Mouse (Mus musculus): ENCODE results near the gene Rab8b. TPM values are rescaled to one million over a fixed set of nuclear protein-coding genes. Genes with fewer than 3 reads are reported as not detected.
A peak's percentile ranks its signal among the peaks of the same experiment; 100 is the strongest.
"Not testable (repeated sequence)": the region's sequence is repeated elsewhere in the genome, so short reads cannot be mapped to it uniquely, and the experiment has no call there.

The Rab8b gene
- polyA plus RNA-seq, 1 experiment from 2014 or later, result 30.6 TPM

DNA sequence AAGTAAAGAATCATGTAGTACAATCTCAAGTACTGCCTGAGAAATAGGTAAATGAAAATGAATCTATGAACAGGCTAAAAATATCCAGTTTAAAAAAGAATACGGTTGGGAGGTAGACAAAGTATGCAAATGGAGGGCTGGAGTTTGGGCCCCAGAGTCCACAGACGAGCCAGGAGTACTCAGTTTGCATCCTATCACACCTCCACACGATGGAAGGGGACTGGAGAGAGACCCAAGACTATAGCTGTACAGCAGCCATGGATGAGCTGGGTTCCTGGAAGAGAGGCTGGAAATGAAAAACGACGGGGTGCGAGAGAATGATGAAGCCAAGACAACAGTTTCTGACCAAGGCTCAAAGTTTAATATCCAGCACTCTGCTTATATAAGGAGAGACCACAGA lies 22.5 kb downstream of the Rab8b start:
- Histone ChIP-seq H3K9ac (ENCODE audit: low read depth, low read length) (peak overlapping the region; percentile 25; the same call in 1 of the 2 replicates), H3K27me3 (ENCODE audit: control insufficient read depth, insufficient read depth, low read depth, low read length) (no peaks in the 10 kb centered on the region), H3K9me3 (replicated peaks; ENCODE audit: control insufficient read depth, low read length) (no peaks in the 10 kb centered on the region), H3K4me1 (ENCODE audit: control insufficient read depth, low read depth, low read length) (peaks cover 57% of the 10 kb centered on the region), H3K27ac (ENCODE audit: low read length) (peak overlapping the region; percentile 66), H3K4me2 (ENCODE audit: low read depth, low read length) (no peak overlapping the region), H3K4me3 (ENCODE audit: low read depth, low read length) (no peak overlapping the region), H3K36me3 (ENCODE audit: control insufficient read depth, insufficient read depth) (no peaks in the 10 kb centered on the region; the same call in 1 of the 2 replicates)
- 71% methylated on average over 6 of the region's 6 CpGs for WGBS (ENCODE audit: insufficient replicate concordance)
- no peak for ATAC-seq (ENCODE audit: low read depth)

DNA sequence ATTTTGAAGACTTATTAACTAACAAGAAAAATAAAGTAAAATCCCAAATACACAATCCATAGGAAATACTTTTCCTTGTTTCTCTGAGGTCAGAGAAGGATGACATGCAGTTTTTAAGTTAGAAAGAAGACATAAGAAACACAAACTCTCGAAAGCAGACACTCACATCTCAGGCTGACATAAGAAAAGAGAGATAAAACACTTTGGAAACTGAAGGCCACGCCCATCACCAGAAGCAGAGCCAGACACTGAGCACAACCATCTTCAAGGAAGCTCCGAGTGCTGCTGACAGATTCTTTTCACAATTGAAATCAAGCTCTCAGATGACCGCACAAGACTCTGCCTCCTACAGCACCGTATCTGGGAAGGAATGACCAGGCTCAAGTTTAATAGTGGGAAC lies 23.5 kb downstream of the Rab8b start:
- H3K4me1 ChIP-seq (ENCODE audit: control insufficient read depth, low read depth, low read length), result peaks cover 57% of the 10 kb centered on the region
- H3K9me3 ChIP-seq (replicated peaks; ENCODE audit: control insufficient read depth, low read length), result no peaks in the 10 kb centered on the region
- peak overlapping the region; percentile 38 for H3K9ac ChIP-seq (ENCODE audit: low read depth, low read length)
- H3K4me3 ChIP-seq (ENCODE audit: low read depth, low read length), result peak overlapping the region; percentile 10; the same call in 1 of the 2 replicates
- 26% methylated on average over 5 of the region's 5 CpGs for WGBS (ENCODE audit: insufficient replicate concordance)
- peak overlapping the region; percentile 52 for H3K4me2 ChIP-seq (ENCODE audit: low read depth, low read length)
- H3K27me3 ChIP-seq (ENCODE audit: control insufficient read depth, insufficient read depth, low read depth, low read length), result no peaks in the 10 kb centered on the region
- H3K27ac ChIP-seq (ENCODE audit: low read length), result peak overlapping the region; percentile 95
- no peaks in the 10 kb centered on the region for H3K36me3 ChIP-seq (ENCODE audit: control insufficient read depth, insufficient read depth)
- ATAC-seq (ENCODE audit: low read depth), result peak; percentile 64

DNA sequence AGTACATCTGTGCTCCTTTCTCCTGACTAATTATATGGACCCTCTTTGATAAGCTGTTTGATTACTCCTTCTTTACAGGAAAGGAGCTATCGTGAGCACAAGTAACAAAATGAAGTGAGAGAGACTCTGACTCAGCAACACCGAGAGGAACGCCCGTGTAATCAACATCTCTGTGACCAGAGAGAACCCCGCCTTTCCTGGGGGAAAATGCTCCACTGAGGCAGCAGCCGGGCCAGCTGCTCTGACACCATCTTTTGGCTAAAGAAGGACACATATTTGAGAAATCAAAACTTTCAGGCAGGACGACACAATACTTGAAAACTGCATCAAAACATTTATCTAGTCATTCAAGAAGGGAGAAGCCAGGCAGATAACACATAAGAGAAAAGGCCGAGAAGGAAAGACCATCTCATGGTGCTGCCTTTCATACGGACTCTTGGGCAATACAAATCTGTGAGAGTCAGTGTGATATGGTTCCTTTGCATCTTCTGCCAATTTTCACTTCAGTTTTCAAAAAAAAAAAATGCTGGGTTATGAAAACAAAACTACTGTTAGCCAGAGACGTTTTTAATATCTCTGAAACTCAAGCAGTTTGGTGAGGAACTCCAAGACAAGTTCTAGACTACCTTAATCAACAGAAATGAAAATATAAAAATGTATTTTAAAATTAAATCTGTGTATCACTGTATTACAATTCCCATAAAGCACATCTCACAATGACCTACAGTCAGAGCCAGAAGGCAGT lies 24.3 kb downstream of the Rab8b start:
- Histone ChIP-seq H3K9ac (ENCODE audit: low read depth, low read length) (peak overlapping the region; percentile 29), H3K4me2 (ENCODE audit: low read depth, low read length) (peak overlapping the region; percentile 52), H3K27me3 (ENCODE audit: control insufficient read depth, insufficient read depth, low read depth, low read length) (no peaks in the 10 kb centered on the region), H3K4me1 (ENCODE audit: control insufficient read depth, low read depth, low read length) (peaks cover 57% of the 10 kb centered on the region), H3K4me3 (ENCODE audit: low read depth, low read length) (peak overlapping the region; percentile 36), H3K27ac (ENCODE audit: low read length) (peak overlapping the region; percentile 95), H3K36me3 (ENCODE audit: control insufficient read depth, insufficient read depth) (no peaks in the 10 kb centered on the region), H3K9me3 (replicated peaks; ENCODE audit: control insufficient read depth, low read length) (no peaks in the 10 kb centered on the region)
- peak; percentile 87 for ATAC-seq (ENCODE audit: low read depth)
- 18% methylated on average over 10 of the region's 10 CpGs for WGBS (ENCODE audit: insufficient replicate concordance)

DNA sequence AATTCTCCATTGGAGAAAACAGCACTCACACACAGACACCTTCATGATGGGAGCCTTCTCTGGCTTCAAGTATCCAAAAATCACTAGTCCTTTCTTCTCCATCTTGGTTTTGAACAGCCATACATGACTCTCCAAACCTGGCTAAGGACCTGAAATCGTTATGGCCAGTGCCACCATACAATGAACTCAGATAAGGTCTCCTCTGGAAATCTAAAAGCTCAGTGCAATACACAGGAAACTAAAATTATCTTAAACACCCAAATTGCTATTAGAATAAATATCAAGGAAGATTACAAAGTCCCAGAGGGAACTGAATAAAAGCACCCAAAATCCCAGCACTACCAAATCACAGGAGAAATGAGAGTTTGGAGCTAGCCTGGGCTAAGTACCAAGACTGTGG lies 25.1 kb downstream of the Rab8b start:
- peak overlapping the region; percentile 29 for H3K9ac ChIP-seq (ENCODE audit: low read depth, low read length)
- peak overlapping the region; percentile 52 for H3K4me2 ChIP-seq (ENCODE audit: low read depth, low read length)
- ATAC-seq (ENCODE audit: low read depth), result peak; percentile 17; the same call in 1 of the 2 replicates
- H3K27ac ChIP-seq (ENCODE audit: low read length), result peak overlapping the region; percentile 95
- 26% methylated on average over 1 of the region's 1 CpGs for WGBS (ENCODE audit: insufficient replicate concordance)
- no peaks in the 10 kb centered on the region for H3K9me3 ChIP-seq (replicated peaks; ENCODE audit: control insufficient read depth, low read length)
- H3K4me3 ChIP-seq (ENCODE audit: low read depth, low read length), result peak overlapping the region; percentile 36
- H3K27me3 ChIP-seq (ENCODE audit: control insufficient read depth, insufficient read depth, low read depth, low read length), result no peaks in the 10 kb centered on the region
- H3K36me3 ChIP-seq (ENCODE audit: control insufficient read depth, insufficient read depth), result no peaks in the 10 kb centered on the region
- H3K4me1 ChIP-seq (ENCODE audit: control insufficient read depth, low read depth, low read length), result peaks cover 51% of the 10 kb centered on the region

DNA sequence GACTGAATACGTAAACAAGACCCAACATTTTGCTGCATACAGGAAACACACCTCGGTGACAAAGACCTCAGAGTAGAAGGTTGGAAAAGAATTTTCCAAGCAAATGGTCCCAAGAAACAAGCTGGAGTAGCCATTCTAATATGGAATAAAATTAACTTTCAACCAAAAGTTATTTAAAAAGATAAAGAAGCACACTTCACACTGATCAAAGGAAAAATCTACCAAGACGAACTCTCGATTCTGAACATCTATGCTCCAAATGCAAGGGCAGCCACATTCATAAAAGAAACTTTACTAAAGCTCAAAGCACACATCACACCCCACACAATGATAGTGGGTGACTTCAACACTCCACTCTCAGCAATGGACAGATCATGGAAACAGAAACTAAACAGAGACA lies 27.0 kb downstream of the Rab8b start:
- H3K4me2 ChIP-seq (ENCODE audit: low read depth, low read length); H3K9me3 ChIP-seq (replicated peaks; ENCODE audit: control insufficient read depth, low read length); ATAC-seq (ENCODE audit: low read depth); H3K27ac ChIP-seq (ENCODE audit: low read length); H3K4me3 ChIP-seq (ENCODE audit: low read depth, low read length); H3K27me3 ChIP-seq (ENCODE audit: control insufficient read depth, insufficient read depth, low read depth, low read length); H3K9ac ChIP-seq (ENCODE audit: low read depth, low read length); H3K36me3 ChIP-seq (ENCODE audit: control insufficient read depth, insufficient read depth): not testable (repeated sequence)
- WGBS (ENCODE audit: insufficient replicate concordance), result 93% methylated on average over 4 of the region's 4 CpGs
- H3K4me1 ChIP-seq (ENCODE audit: control insufficient read depth, low read depth, low read length), result peaks cover 33% of the 10 kb centered on the region

DNA sequence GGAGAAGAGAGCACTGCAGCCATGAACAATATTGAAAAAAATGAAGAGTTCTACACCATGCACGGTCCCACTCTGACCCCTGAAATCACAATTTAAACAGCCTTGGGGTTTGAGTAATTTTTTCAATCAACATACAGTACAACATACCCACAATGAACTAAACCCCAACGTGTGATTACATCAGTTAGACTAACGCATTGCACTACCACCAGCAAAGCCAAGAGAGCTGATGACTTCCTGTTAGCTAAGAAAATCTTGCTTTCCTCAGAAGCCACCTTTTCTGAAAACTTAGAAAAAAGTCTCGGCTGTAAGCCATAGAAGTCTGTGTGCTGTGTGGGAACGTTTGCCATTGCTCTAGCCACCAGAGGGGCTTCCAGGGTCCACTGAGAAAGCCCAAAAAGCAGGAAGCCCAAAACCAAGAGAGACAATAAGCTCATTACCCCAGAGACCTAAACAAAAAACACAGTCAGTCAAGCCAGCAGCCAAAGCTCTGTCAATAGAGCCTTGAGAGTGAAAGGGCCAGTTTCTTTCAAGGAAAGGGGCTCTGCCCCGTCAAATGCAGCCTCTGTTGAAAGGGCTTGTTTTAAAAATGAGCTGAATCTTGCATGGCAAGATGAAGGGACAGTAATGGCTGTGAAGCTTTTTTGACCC lies 31.4 kb downstream of the Rab8b start:
- H3K36me3 ChIP-seq (ENCODE audit: control insufficient read depth, insufficient read depth), result no peaks in the 10 kb centered on the region
- no peak overlapping the region for H3K4me3 ChIP-seq (ENCODE audit: low read depth, low read length)
- WGBS (ENCODE audit: insufficient replicate concordance), result 37% methylated on average over 6 of the region's 6 CpGs
- peaks cover 20% of the 10 kb centered on the region for H3K4me1 ChIP-seq (ENCODE audit: control insufficient read depth, low read depth, low read length)
- no peak overlapping the region for H3K9ac ChIP-seq (ENCODE audit: low read depth, low read length)
- H3K27ac ChIP-seq (ENCODE audit: low read length), result no peak overlapping the region
- no peaks in the 10 kb centered on the region for H3K9me3 ChIP-seq (replicated peaks; ENCODE audit: control insufficient read depth, low read length)
- no peaks in the 10 kb centered on the region for H3K27me3 ChIP-seq (ENCODE audit: control insufficient read depth, insufficient read depth, low read depth, low read length)
- ATAC-seq (ENCODE audit: low read depth), result no peak
- no peak overlapping the region for H3K4me2 ChIP-seq (ENCODE audit: low read depth, low read length)

DNA sequence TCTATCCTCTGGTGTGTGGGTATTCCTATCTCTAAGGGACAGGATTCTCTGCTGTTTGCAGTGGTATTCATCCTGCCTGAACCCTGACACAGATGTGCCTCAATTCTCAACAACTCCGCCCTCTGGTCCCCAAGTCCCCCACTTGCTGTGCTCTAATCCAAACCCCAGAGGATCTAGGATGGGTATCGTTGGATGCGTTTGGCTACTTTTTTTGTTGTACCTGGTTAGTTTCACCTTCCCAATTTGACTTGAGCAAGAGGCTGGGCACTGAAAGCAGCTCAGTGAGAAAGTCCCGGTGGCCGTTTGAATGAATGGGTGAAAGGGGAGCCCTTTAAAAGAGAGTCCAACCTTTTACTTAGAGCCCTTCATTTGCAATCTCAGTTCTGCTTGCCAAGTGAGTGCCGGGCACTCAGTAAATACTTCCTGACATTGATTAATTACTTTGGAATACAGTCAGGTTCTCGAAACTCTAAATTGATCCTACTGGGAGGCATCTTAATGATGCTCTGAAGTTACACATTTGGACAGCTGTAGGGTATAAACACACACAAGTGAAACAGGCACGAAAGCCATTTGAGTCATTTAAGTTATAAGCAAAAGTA lies 32.1 kb downstream of the Rab8b start:
- no peak for ATAC-seq (ENCODE audit: low read depth)
- Histone ChIP-seq H3K9ac (ENCODE audit: low read depth, low read length) (no peak overlapping the region), H3K4me1 (ENCODE audit: control insufficient read depth, low read depth, low read length) (peaks cover 22% of the 10 kb centered on the region), H3K36me3 (ENCODE audit: control insufficient read depth, insufficient read depth) (no peaks in the 10 kb centered on the region), H3K27ac (ENCODE audit: low read length) (0 out of 2 replicates have a peak overlapping the region, but pooled peaks have one; percentile 14), H3K27me3 (ENCODE audit: control insufficient read depth, insufficient read depth, low read depth, low read length) (no peaks in the 10 kb centered on the region), H3K4me3 (ENCODE audit: low read depth, low read length) (no peak overlapping the region), H3K9me3 (replicated peaks; ENCODE audit: control insufficient read depth, low read length) (no peaks in the 10 kb centered on the region), H3K4me2 (ENCODE audit: low read depth, low read length) (no peak overlapping the region)
- WGBS (ENCODE audit: insufficient replicate concordance), result 69% methylated on average over 8 of the region's 8 CpGs

DNA sequence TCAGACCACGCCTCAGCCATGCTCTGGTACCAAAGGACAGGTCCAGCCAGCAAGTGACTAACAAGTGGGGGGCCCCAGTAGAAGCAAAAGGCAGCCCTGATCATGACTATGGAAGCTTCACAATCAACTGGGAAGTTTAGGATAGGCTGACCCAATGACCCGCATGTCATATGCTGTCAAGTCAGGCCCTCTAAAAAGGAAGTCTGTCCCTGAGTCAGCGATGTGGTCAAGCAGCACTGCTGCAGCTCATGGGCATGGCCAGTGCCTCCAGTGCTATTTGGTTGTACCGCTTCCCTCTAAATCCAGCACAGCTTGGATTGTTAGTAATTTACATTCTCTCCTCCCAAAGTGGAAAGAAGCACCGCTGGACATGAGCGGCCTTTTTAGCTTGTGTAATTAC lies 32.7 kb downstream of the Rab8b start:
- no peaks in the 10 kb centered on the region for H3K36me3 ChIP-seq (ENCODE audit: control insufficient read depth, insufficient read depth)
- H3K9me3 ChIP-seq (replicated peaks; ENCODE audit: control insufficient read depth, low read length), result no peaks in the 10 kb centered on the region
- H3K9ac ChIP-seq (ENCODE audit: low read depth, low read length), result no peak overlapping the region
- H3K4me2 ChIP-seq (ENCODE audit: low read depth, low read length), result no peak overlapping the region
- H3K4me1 ChIP-seq (ENCODE audit: control insufficient read depth, low read depth, low read length), result peaks cover 23% of the 10 kb centered on the region
- WGBS (ENCODE audit: insufficient replicate concordance), result 65% methylated on average over 6 of the region's 6 CpGs
- no peak overlapping the region for H3K4me3 ChIP-seq (ENCODE audit: low read depth, low read length)
- H3K27me3 ChIP-seq (ENCODE audit: control insufficient read depth, insufficient read depth, low read depth, low read length), result no peaks in the 10 kb centered on the region
- peak; percentile 49 for ATAC-seq (ENCODE audit: low read depth)
- H3K27ac ChIP-seq (ENCODE audit: low read length), result 0 out of 2 replicates have a peak overlapping the region, but pooled peaks have one; percentile 22

DNA sequence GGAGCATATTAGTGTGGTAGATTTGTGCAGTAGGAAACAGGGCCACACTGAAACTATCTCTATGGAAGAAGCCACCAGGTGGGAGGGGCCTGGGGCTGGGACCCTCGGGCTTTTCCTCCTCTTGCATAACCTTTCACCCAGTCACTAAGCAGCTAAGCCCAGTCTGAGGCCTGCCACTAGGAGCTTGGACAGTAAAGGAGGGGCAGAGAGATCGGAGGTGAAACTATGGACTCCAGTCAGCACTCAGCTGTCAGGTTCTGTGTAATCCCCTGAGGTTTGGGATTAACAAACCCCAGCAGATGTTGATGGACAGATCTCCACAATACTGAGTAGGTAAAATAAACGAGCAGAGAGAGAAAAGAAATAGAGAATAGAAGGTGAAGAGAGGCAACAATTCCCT lies 33.1 kb downstream of the Rab8b start:
- Histone ChIP-seq H3K4me1 (ENCODE audit: control insufficient read depth, low read depth, low read length) (peaks cover 23% of the 10 kb centered on the region), H3K4me2 (ENCODE audit: low read depth, low read length) (no peak overlapping the region), H3K27me3 (ENCODE audit: control insufficient read depth, insufficient read depth, low read depth, low read length) (no peaks in the 10 kb centered on the region), H3K9me3 (replicated peaks; ENCODE audit: control insufficient read depth, low read length) (no peaks in the 10 kb centered on the region), H3K9ac (ENCODE audit: low read depth, low read length) (no peak overlapping the region), H3K36me3 (ENCODE audit: control insufficient read depth, insufficient read depth) (no peaks in the 10 kb centered on the region), H3K27ac (ENCODE audit: low read length) (0 out of 2 replicates have a peak overlapping the region, but pooled peaks have one; percentile 22), H3K4me3 (ENCODE audit: low read depth, low read length) (no peak overlapping the region)
- no peak; the same call in 1 of the 2 replicates for ATAC-seq (ENCODE audit: low read depth)
- 39% methylated on average over 3 of the region's 3 CpGs for WGBS (ENCODE audit: insufficient replicate concordance)

All from liver, embryonic 16.5 days (tissue).